Mouse (Mus musculus) left cerebral cortex, adult 11 months (tissue): ENCODE data around the gene Abcc5.
"Not testable (repeated sequence)": the region's sequence is repeated elsewhere in the genome, so short reads cannot be mapped to it uniquely, and the experiment has no call there.

ENCODE experiments used
- DNase-seq: peaks from one replicate; pipeline ENCODE4 v3.0.0; 2022; ENCODE audit warnings: low spot score

Gene Abcc5

GRCm38 (mm10) chr16:20422938-20423730 is 3.1 kb downstream of the Abcc5 start:
- DNase-seq: no peak

- DNase-seq: no peak
These were observed 8.1 kb downstream of the Abcc5 start for GRCm38 (mm10) chr16:20418054-20418453.

- DNase-seq: no peak
These were observed 9.9 kb downstream of the Abcc5 start for GRCm38 (mm10) chr16:20416262-20416661.

- no peak for DNase-seq
These were observed 10.4 kb downstream of the Abcc5 start for GRCm38 (mm10) chr16:20415804-20416203.

- no peak for DNase-seq
These were observed 11.0 kb downstream of the Abcc5 start for GRCm38 (mm10) chr16:20415211-20415610.

- DNase-seq: no peak
These were observed 12.3 kb downstream of the Abcc5 start for GRCm38 (mm10) chr16:20413870-20414331.

- DNase-seq: no peak
These were observed 14.1 kb downstream of the Abcc5 start for GRCm38 (mm10) chr16:20411958-20412570.

GRCm38 (mm10) chr16:20405335-20405734 is 20.9 kb downstream of the Abcc5 start:
- no peak for DNase-seq

- DNase-seq: no peak
These were observed 22.9 kb downstream of the Abcc5 start for GRCm38 (mm10) chr16:20403327-20403726.

- no peak for DNase-seq
These were observed 24.6 kb downstream of the Abcc5 start for GRCm38 (mm10) chr16:20401592-20401991.

GRCm38 (mm10) chr16:20400707-20401591 is 25.2 kb downstream of the Abcc5 start:
- DNase-seq: no peak

GRCm38 (mm10) chr16:20396851-20397250 is 29.3 kb downstream of the Abcc5 start:
- DNase-seq: no peak

- DNase-seq: no peak
These were observed 30.8 kb downstream of the Abcc5 start for GRCm38 (mm10) chr16:20395216-20395907.

- no peak for DNase-seq
These were observed 34.4 kb downstream of the Abcc5 start for GRCm38 (mm10) chr16:20391753-20392152.

GRCm38 (mm10) chr16:20390233-20390632 is 36.0 kb downstream of the Abcc5 start:
- no peak for DNase-seq

- no peak for DNase-seq
These were observed 45.2 kb downstream of the Abcc5 start for GRCm38 (mm10) chr16:20381031-20381430.

- no peak for DNase-seq
These were observed 50.9 kb downstream of the Abcc5 start for GRCm38 (mm10) chr16:20375341-20375740.

- no peak for DNase-seq
These were observed 54.5 kb downstream of the Abcc5 start for GRCm38 (mm10) chr16:20371731-20372130.

- DNase-seq: no peak
These were observed 58.0 kb downstream of the Abcc5 start for GRCm38 (mm10) chr16:20368221-20368620.

- DNase-seq: no peak
These were observed 64.1 kb downstream of the Abcc5 start for GRCm38 (mm10) chr16:20362121-20362520.

GRCm38 (mm10) chr16:20361496-20361895 is 64.7 kb downstream of the Abcc5 start:
- DNase-seq: not testable (repeated sequence)
